Mouse (Mus musculus) limb, embryonic 14.5 days (tissue): ENCODE measurements around the gene Msln. TPM values are rescaled to one million over a fixed set of nuclear protein-coding genes. Genes with fewer than 3 reads are reported as not detected.

Experiments used
- ATAC-seq: fragments of 200-750 bp; cut with Nextera tagmentation; 2 replicates; pipeline ENCODE4 v1.8.0; 2017; ENCODE audit warnings: low read depth, moderate number of reproducible peaks, moderate TSS enrichment; ENCODE audit not compliant: low FRiP score
- DNase-seq: peaks from one replicate; pipeline ENCODE4 v3.0.0-alpha.2; 2015; ENCODE audit warnings: low spot score
- H3K27ac ChIP-seq: fragments of 300-500 bp; sonication (generic); replicated peaks from 2 replicates; pipeline ENCODE4 v1.5.1; 2014; ENCODE audit warnings: low read depth, mild to moderate bottlenecking, low read length, moderate library complexity, mixed read lengths
- H3K27me3 ChIP-seq: fragments of 300-500 bp; sonication (generic); 2 replicates; pipeline ENCODE4 v1.6.1; 2014; ENCODE audit warnings: low read length, mixed read lengths; ENCODE audit not compliant: control insufficient read depth, insufficient read depth
- H3K36me3 ChIP-seq: fragments of 300-500 bp; sonication (generic); 2 replicates; pipeline ENCODE4 v1.6.1; 2014; ENCODE audit warnings: mild to moderate bottlenecking, low read length, moderate library complexity, mixed read lengths; ENCODE audit not compliant: control insufficient read depth, insufficient read depth
- H3K4me1 ChIP-seq: fragments of 300-500 bp; sonication (generic); 2 replicates; pipeline ENCODE4 v1.6.1; 2014; ENCODE audit warnings: antibody characterized with exemption, low read length, mixed read lengths; ENCODE audit not compliant: control insufficient read depth, insufficient read depth
- H3K4me2 ChIP-seq: fragments of 300-500 bp; sonication (generic); replicated peaks from 2 replicates; pipeline ENCODE4 v1.6.1; 2014; ENCODE audit warnings: low read depth, mild to moderate bottlenecking, low read length, moderate library complexity; ENCODE audit not compliant: severe bottlenecking
- H3K4me3 ChIP-seq: fragments of 300-500 bp; sonication (generic); replicated peaks from 2 replicates; pipeline ENCODE4 v1.5.1; 2014; ENCODE audit warnings: low read length
- H3K9ac ChIP-seq: fragments of 300-500 bp; sonication (generic); 2 replicates; pipeline ENCODE4 v1.6.1; 2014; ENCODE audit warnings: mild to moderate bottlenecking, low read depth, low read length, moderate library complexity; ENCODE audit not compliant: severe bottlenecking
- H3K9me3 ChIP-seq: fragments of 300-500 bp; sonication (generic); 2 replicates; pipeline ENCODE4 v1.6.1; 2016; ENCODE audit warnings: low read length; ENCODE audit not compliant: control insufficient read depth
- POLR2A ChIP-seq: fragments of 200-500 bp; IDR thresholded peaks from 2 replicates; pipeline ENCODE4 v1.8.0; 2012; ENCODE audit warnings: inconsistent platforms, mild to moderate bottlenecking, moderate library complexity, borderline replicate concordance; ENCODE audit not compliant: insufficient read depth, insufficient read length; ENCODE audit errors: extremely low read depth
- WGBS: fragments of 180-500 bp; shearing (Covaris S2); extraction: QIAGEN DNeasy Blood & Tissue Kit; methylation state at CpG from one replicate; pipeline ENCODE4 v1.1.7; 2014; 5-methylcytosine and 5-hydroxymethylcytosine counted together
- polyA plus RNA-seq, 2 experiments: library from polyadenylated mRNA; depleted of rRNA in 1 of 2; stranded (reverse) in 1 of 2; unstranded in 1 of 2; fragments of >200 nt; fragmentation: Nextera tagmentation in 1 of 2; extraction: Ambion mirVana in 1 of 2; gene quantifications; 2 replicates each; pipeline versions ENCODE4 v1.2.1 to v1.2.3; 2012 to 2014

The Msln gene
- polyA plus RNA-seq, 2 experiments: 0.95 to 5.5 TPM

DNA sequence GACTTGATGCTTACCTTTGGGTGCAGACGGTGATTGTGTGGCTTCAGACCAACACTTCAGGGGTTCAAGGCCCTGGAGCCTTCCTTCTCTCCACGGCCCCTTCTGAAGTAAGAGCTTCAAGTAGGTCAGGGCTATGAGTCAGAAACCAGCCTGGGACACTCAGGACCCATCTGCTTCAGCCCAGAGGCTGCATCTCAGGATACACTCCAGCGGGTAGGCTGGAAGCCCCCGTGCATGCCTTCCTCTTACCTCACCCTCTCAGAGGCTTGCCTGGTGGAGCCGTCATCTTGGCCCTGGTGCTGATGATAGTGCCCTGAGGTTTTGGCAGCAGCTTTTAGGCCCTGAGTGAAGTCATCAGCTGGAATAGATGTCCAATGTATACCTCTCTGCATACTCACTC is 18.9 kb downstream of the Msln start:
- H3K4me1 ChIP-seq: no peaks in the 10 kb centered on the region
- no peak for ATAC-seq
- TF ChIP-seq POLR2A: no peak
- H3K27ac ChIP-seq: no peak overlapping the region
- H3K36me3 ChIP-seq: peaks cover 10% of the 10 kb centered on the region
- H3K4me3 ChIP-seq: no peak overlapping the region
- DNase-seq: no peak
- no peaks in the 10 kb centered on the region for H3K27me3 ChIP-seq
- no peaks in the 10 kb centered on the region for H3K9me3 ChIP-seq
- H3K4me2 ChIP-seq: no peak overlapping the region
- no peak overlapping the region for H3K9ac ChIP-seq
- WGBS: 91% methylated on average over 5 of the region's 5 CpGs

DNA sequence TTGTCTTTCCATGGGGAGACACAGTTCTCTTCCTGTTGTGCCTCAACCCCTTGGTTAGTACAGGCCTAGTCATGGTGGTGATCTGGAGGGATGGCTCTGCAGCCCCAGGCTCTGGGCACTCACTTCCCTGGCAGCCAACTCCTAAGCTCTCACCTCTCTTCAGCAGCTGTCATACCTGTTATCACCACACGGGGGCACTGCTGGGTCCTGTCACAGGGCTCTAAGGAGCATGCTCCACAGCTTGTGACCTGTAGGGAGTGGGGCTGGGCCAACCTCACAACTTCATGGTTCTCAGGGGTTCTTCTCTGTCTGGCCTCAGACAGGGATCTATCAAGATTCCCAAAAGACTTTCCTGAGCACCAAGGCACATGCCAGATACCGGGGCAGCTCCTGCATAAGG is 22.1 kb downstream of the Msln start:
- ATAC-seq (no peak), DNase-seq (peak; percentile 63)
- peaks cover 18% of the 10 kb centered on the region for H3K36me3 ChIP-seq
- no peak overlapping the region for H3K9ac ChIP-seq
- 18% methylated on average over 2 of the region's 2 CpGs for WGBS
- no peaks in the 10 kb centered on the region for H3K9me3 ChIP-seq
- no peak overlapping the region for H3K4me2 ChIP-seq
- no peak for TF ChIP-seq POLR2A
- no peak overlapping the region for H3K27ac ChIP-seq
- no peak overlapping the region for H3K4me3 ChIP-seq
- peaks cover 6% of the 10 kb centered on the region for H3K4me1 ChIP-seq
- no peaks in the 10 kb centered on the region for H3K27me3 ChIP-seq

DNA sequence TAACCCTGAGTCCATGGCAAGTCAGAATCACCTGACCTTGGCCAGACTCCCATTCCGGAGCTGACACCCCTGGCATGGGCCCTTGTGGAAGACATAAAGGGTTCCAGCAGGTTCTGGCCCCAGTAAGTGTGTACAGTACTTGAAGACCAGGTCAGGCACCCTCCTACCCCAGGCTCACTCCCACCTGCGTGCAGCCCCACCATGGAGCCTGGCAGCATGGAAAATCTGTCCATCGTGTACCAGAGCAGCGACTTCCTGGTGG is 26.2 kb downstream of the Msln start:
- Histone ChIP-seq H3K4me3 (peak overlapping the region; percentile 57), H3K4me1 (peaks cover 12% of the 10 kb centered on the region), H3K9me3 (no peaks in the 10 kb centered on the region), H3K27ac (0 out of 2 replicates have a peak overlapping the region, but pooled peaks have one; percentile 9), H3K4me2 (peak overlapping the region; percentile 96), H3K27me3 (no peaks in the 10 kb centered on the region), H3K36me3 (peaks cover 18% of the 10 kb centered on the region), H3K9ac (peak overlapping the region; percentile 84)
- TF ChIP-seq POLR2A: no peak
- 30% methylated on average over 4 of the region's 4 CpGs for WGBS
- no peak for DNase-seq
- no peak for ATAC-seq

DNA sequence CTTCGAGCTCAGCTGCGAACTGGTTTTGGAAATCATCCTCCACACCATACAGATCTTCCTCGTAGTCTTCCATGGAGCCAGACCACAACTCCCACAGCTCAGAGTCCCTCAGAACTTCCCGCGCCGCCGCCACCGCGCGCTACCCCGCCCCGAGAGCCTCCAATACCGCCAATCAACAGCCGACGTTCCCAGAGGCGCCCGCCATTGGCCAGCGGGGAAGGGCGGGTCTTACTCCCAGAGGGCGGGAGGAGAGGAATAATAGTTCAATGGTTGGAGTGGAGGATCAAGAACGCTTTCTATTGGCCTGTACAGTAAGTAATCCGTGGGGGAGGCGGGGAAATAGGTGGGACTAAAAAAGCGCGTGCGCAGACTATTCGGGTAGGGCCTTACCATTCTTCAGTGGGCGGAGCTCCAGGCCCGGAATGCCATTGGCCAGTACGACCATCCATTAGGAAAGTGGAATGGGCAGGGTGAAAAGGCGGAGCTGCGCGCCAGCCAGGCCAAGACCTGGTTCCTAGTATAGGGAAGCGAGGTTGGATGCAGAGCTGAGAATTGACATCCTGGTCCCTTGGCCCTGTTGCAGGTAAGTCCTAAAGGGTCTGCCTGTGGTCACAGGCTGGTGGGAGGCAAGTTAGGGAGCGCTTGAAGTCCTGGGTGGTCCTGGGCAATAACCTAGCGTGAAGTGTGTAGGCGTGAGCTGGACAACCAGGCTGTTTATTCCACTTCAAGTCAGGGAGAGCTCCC is 26.7 kb downstream of the Msln start, which contains the start of the genes Chtf18 and Rpusd1:
Gene Chtf18, minus strand, starts transcription at position 155 of the 744 bp plus-strand sequence.
Gene Rpusd1, plus strand, starts transcription at position 406 of the 744 bp plus-strand sequence.
- H3K4me3 ChIP-seq: peak within 1 kb of the TSS; percentile 57
- whole genome bisulfite sequencing: under 1% methylated on average over 37 of the region's 37 CpGs
- H3K36me3 ChIP-seq: peaks cover 18% of the 10 kb centered on the region
- ATAC-seq (peak; percentile 99), DNase-seq (peak; percentile 100)
- no peaks in the 10 kb centered on the region for H3K9me3 ChIP-seq
- TF ChIP-seq POLR2A: peak; percentile 65; the same call in 1 of the 2 replicates
- H3K27ac ChIP-seq: peak within 1 kb of the TSS; percentile 9; the same call in 1 of the 2 replicates
- peak within 1 kb of the TSS; percentile 96 for H3K4me2 ChIP-seq
- no peaks in the 10 kb centered on the region for H3K27me3 ChIP-seq
- H3K9ac ChIP-seq: peak within 1 kb of the TSS; percentile 84
- H3K4me1 ChIP-seq: peaks cover 12% of the 10 kb centered on the region

DNA sequence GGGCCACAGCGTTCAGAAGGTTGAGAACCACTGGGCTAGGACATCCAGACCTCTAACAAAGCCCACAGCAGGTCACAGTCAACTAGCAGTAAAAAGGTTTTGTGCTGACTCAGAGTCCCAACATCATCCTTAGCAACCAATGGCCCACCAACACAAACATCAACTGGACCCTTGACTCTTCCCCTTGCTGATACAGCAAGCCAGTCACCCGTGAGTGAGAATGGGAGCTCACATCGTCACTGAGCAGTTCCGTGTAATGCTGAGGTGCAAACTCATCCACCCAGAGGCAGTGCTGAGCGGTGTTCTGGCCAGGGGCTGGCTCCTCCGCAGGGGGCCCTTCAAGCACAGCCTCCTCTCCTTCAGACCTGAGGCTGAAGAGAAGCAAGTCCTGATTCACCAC is 28.9 kb downstream of the Msln start:
- H3K4me1 ChIP-seq: peaks cover 12% of the 10 kb centered on the region
- no peak overlapping the region for H3K4me3 ChIP-seq
- ATAC-seq (no peak), DNase-seq (no peak)
- peaks cover 18% of the 10 kb centered on the region for H3K36me3 ChIP-seq
- no peak overlapping the region for H3K9ac ChIP-seq
- 85% methylated on average over 6 of the region's 6 CpGs for WGBS
- no peaks in the 10 kb centered on the region for H3K27me3 ChIP-seq
- TF ChIP-seq POLR2A: no peak
- no peak overlapping the region for H3K27ac ChIP-seq
- H3K4me2 ChIP-seq: no peak overlapping the region
- H3K9me3 ChIP-seq: no peaks in the 10 kb centered on the region
